Mouse (Mus musculus): ENCODE results near the gene Tbp. TPM values are rescaled to one million over a fixed set of nuclear protein-coding genes. Genes with fewer than 3 reads are reported as not detected.

Tbp gene
- polyA plus RNA-seq, 1 experiment = 18.3 TPM

DNA sequence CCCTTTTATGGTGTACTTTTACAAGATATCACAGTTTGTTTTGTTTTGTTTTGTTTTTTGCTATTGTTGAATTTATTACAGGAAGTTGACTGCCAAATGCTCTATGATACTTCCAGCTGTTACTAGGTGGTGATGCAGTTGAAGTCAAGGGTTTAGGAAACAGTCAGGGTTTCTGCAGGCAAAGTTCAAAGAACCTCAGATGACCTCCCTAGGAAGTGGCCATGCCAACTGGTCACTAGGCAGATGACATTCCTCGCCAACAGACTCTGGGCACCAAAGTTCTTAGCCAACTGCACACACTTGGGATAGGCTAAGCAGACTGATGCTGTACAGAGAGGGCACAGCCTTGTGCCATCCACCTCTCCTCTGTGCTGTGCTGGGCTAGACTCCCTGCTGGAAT is 75.4 kb downstream of the Tbp start:
- Histone ChIP-seq H3K4me3 (ENCODE audit: insufficient read depth, poor library complexity, severe bottlenecking) (no peak overlapping the region), H3K79me2 (ENCODE audit: control insufficient read depth, insufficient read depth) (no peaks in the 10 kb centered on the region), H3ac (ENCODE audit: control insufficient read depth, insufficient read length, low read depth) (no peak overlapping the region), H3K27me3 (ENCODE audit: control insufficient read depth, insufficient read depth, insufficient read length) (no peaks in the 10 kb centered on the region), H3K79me3 (ENCODE audit: low read depth) (no peaks in the 10 kb centered on the region), H3K36me3 (ENCODE audit: control insufficient read depth, insufficient read depth) (no peaks in the 10 kb centered on the region)
- no peak for TF ChIP-seq USF1 (IDR thresholded peaks at IDR 0.05; ENCODE audit: low read depth)
- TF ChIP-seq FOSL1 (IDR thresholded peaks at IDR 0.05; ENCODE audit: insufficient read depth, low read length, poor library complexity, severe bottlenecking) = no peak
- TF ChIP-seq MYOG (IDR thresholded peaks at IDR 0.05; ENCODE audit: control insufficient read depth, extremely low read depth, insufficient read length) = no peak
- TF ChIP-seq MYOD1 (IDR thresholded peaks at IDR 0.05; ENCODE audit: control insufficient read depth, insufficient read length, low read depth) = no peak

DNA sequence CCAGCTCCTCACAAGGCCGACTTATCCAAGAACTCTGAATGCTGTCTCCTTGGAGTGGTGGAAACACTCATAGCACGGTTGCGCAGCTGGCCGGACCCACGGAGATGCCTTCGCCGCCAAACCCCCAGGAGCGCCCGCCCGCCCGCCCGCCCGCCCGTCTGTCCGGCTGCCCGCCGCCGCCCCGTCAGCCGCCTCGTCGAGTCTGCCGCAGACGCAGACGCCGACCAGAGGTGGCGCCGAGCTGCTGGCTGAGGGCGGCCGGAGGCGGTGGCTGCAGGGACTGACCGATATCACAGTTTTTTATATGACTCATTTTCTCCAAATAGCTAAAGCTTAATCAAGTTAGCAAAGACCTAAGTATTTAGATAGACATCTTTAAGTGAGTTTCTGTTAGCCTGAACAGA is 77.6 kb downstream of the Tbp start:
- Histone ChIP-seq H3K4me3 (ENCODE audit: insufficient read depth, poor library complexity, severe bottlenecking) (no peak overlapping the region), H3K79me3 (ENCODE audit: low read depth) (no peaks in the 10 kb centered on the region), H3K27me3 (ENCODE audit: control insufficient read depth, insufficient read depth, insufficient read length) (no peaks in the 10 kb centered on the region), H3ac (ENCODE audit: control insufficient read depth, insufficient read length, low read depth) (no peak overlapping the region), H3K79me2 (ENCODE audit: control insufficient read depth, insufficient read depth) (no peaks in the 10 kb centered on the region), H3K36me3 (ENCODE audit: control insufficient read depth, insufficient read depth) (no peaks in the 10 kb centered on the region)
- TF ChIP-seq USF1 (IDR thresholded peaks at IDR 0.05; ENCODE audit: low read depth) = no peak
- no peak for TF ChIP-seq MYOG (IDR thresholded peaks at IDR 0.05; ENCODE audit: control insufficient read depth, extremely low read depth, insufficient read length)
- TF ChIP-seq MAX (IDR thresholded peaks at IDR 0.05) = no peak
- TF ChIP-seq CTCF (IDR thresholded peaks at IDR 0.05; ENCODE audit: control insufficient read depth, insufficient read depth, insufficient read length) = no peak
- TF ChIP-seq CEBPB (IDR thresholded peaks at IDR 0.05; ENCODE audit: low read depth) = no peak

Other genes starting within 250 kb of the Tbp start
- 2.2 TPM for gene Dll1, start 123.0 kb upstream of the Tbp start, polyA plus RNA-seq (2012; fragmentation: generic; extraction: Trizol)
- 7.4 TPM for gene Fam120b, start 103.7 kb upstream of the Tbp start, polyA plus RNA-seq (2012; fragmentation: generic; extraction: Trizol)
- gene Psmb1, start 137 bp upstream of the Tbp start, polyA plus RNA-seq (2012; fragmentation: generic; extraction: Trizol) = 216 TPM
- 42.5 TPM for gene Pdcd2, start 27.4 kb downstream of the Tbp start, polyA plus RNA-seq (2012; fragmentation: generic; extraction: Trizol)
- gene Prdm9, start 64.5 kb downstream of the Tbp start, polyA plus RNA-seq (2012; fragmentation: generic; extraction: Trizol) = 0.43 TPM
- 6.9 TPM for gene Chd1, start 205.1 kb downstream of the Tbp start, polyA plus RNA-seq (2012; fragmentation: generic; extraction: Trizol)

All from C2C12 (cell line).